Mouse (Mus musculus) skeletal muscle tissue, postnatal 0 days (tissue): ENCODE data around the gene 4930402K13Rik. TPM values are rescaled to one million over a fixed set of nuclear protein-coding genes. Genes with fewer than 3 reads are reported as not detected.

Source experiments
- polyA plus RNA-seq: library from polyadenylated mRNA; unstranded; fragments of >200 nt; fragmentation: Nextera tagmentation; extraction: Ambion mirVana; gene quantifications from 2 replicates; pipeline ENCODE4 v1.2.1, GENCODE M21; 2015

4930402K13Rik gene
- polyA plus RNA-seq: not detected in 2 replicates

GRCm38 (mm10) chrX:9104262-9104661, at the start of gene 4930402K13Rik:
Gene 4930402K13Rik, plus strand, starts transcription at chrX:9104562.

GRCm38 (mm10) chrX:9062715-9063114, 41.6 kb upstream of the 4930402K13Rik start, which contains the start of gene Fthl17f:
Gene Fthl17f, plus strand, starts transcription at chrX:9063015.

Other genes starting within 250 kb of the 4930402K13Rik start
- gene Gm5751, start 230.3 kb upstream of the 4930402K13Rik start, polyA plus RNA-seq: not detected in 2 replicates
- 0.86 and 1.7 TPM in 2 replicates for gene B630019K06Rik, start 212.2 kb upstream of the 4930402K13Rik start, polyA plus RNA-seq
- not detected in 2 replicates for gene Fthl17b, start 141.6 kb upstream of the 4930402K13Rik start, polyA plus RNA-seq
- not detected in 2 replicates for gene Fthl17c, start 128.0 kb upstream of the 4930402K13Rik start, polyA plus RNA-seq
- gene Fthl17d, start 117.8 kb upstream of the 4930402K13Rik start, polyA plus RNA-seq: not detected in 2 replicates
- gene Fthl17e, start 71.1 kb upstream of the 4930402K13Rik start, polyA plus RNA-seq: not detected in 2 replicates
- gene Fthl17f, start 41.5 kb upstream of the 4930402K13Rik start, polyA plus RNA-seq: not detected in 2 replicates
- gene Lancl3, start 95.3 kb downstream of the 4930402K13Rik start, polyA plus RNA-seq: 0.41 and 0.44 TPM in 2 replicates
- gene Gm14862, start 152.3 kb downstream of the 4930402K13Rik start, polyA plus RNA-seq: not detected in 2 replicates
- gene Xk, start 168.2 kb downstream of the 4930402K13Rik start, polyA plus RNA-seq: 2.6 and 3.6 TPM in 2 replicates
- not detected in 2 replicates for gene H2al1m, start 179.2 kb downstream of the 4930402K13Rik start, polyA plus RNA-seq
- gene H2al1k, start 246.1 kb downstream of the 4930402K13Rik start, polyA plus RNA-seq: not detected in 2 replicates